Mouse (Mus musculus) hindbrain, embryonic 14.5 days (tissue): Measurements from ENCODE around the gene Csrnp3. TPM values are rescaled to one million over a fixed set of nuclear protein-coding genes. Genes with fewer than 3 reads are reported as not detected.
"Not testable (repeated sequence)": the region's sequence is repeated elsewhere in the genome, so short reads cannot be mapped to it uniquely, and the experiment has no call there.

Experiments used
- ATAC-seq: fragments of 200-750 bp; cut with Nextera tagmentation; 2 replicates; pipeline ENCODE4 v1.8.0; 2017; ENCODE audit warnings: moderate number of reproducible peaks, mild to moderate bottlenecking, moderate TSS enrichment, moderate library complexity; ENCODE audit not compliant: low FRiP score
- DNase-seq: peaks from one replicate; pipeline ENCODE4 v3.0.0-alpha.2; 2015; ENCODE audit warnings: low spot score
- H3K27ac ChIP-seq: fragments of 300-500 bp; sonication (generic); 2 replicates; pipeline ENCODE4 v1.5.1; 2014; ENCODE audit warnings: mild to moderate bottlenecking, moderate library complexity
- H3K27me3 ChIP-seq: fragments of 300-500 bp; sonication (generic); 2 replicates; pipeline ENCODE4 v1.6.1; 2014; ENCODE audit warnings: mild to moderate bottlenecking, low read length, mixed read lengths; ENCODE audit not compliant: control insufficient read depth, insufficient read depth
- H3K36me3 ChIP-seq: fragments of 300-500 bp; sonication (generic); replicated peaks from 2 replicates; pipeline ENCODE4 v1.6.1; 2014; ENCODE audit not compliant: control insufficient read depth, insufficient read depth
- H3K4me1 ChIP-seq: fragments of 300-500 bp; sonication (generic); replicated peaks from 2 replicates; pipeline ENCODE4 v1.6.1; 2014; ENCODE audit warnings: antibody characterized with exemption, low read length, mixed read lengths; ENCODE audit not compliant: control insufficient read depth, insufficient read depth
- H3K4me2 ChIP-seq: fragments of 300-500 bp; sonication (generic); replicated peaks from 2 replicates; pipeline ENCODE4 v1.6.1; 2014; ENCODE audit warnings: mild to moderate bottlenecking, moderate library complexity
- H3K4me3 ChIP-seq: fragments of 300-500 bp; sonication (generic); replicated peaks from 2 replicates; pipeline ENCODE4 v1.5.1; 2014; ENCODE audit warnings: mild to moderate bottlenecking, low read length
- H3K9ac ChIP-seq: fragments of 300-500 bp; sonication (generic); 2 replicates; pipeline ENCODE4 v1.6.1; 2014
- H3K9me3 ChIP-seq: fragments of 300-500 bp; sonication (generic); 2 replicates; pipeline ENCODE4 v1.6.1; 2016; ENCODE audit warnings: low read length; ENCODE audit not compliant: control insufficient read depth
- WGBS: fragments of 180-500 bp; shearing (Covaris S2); extraction: QIAGEN DNeasy Blood & Tissue Kit; methylation state at CpG from one replicate; pipeline ENCODE4 v1.1.7; 2014; 5-methylcytosine and 5-hydroxymethylcytosine counted together
- polyA plus RNA-seq: library from polyadenylated mRNA; unstranded; fragments of >200 nt; fragmentation: Nextera tagmentation; extraction: Ambion mirVana; gene quantifications from 2 replicates; pipeline ENCODE4 v1.2.1, GENCODE M21; 2014

Gene Csrnp3
- 54.4 and 56.0 TPM in 2 replicates for polyA plus RNA-seq

- H3K9me3 ChIP-seq, result no peaks in the 10 kb centered on the region
- no peaks in the 10 kb centered on the region for H3K27me3 ChIP-seq
- DNase-seq (peak; percentile 80), ATAC-seq (peak; percentile 91)
- peaks cover 15% of the 10 kb centered on the region for H3K4me1 ChIP-seq
- H3K27ac ChIP-seq, result peak within 1 kb of the TSS; percentile 85
- 1% methylated on average over 6 of the region's 6 CpGs for WGBS
- H3K36me3 ChIP-seq, result no peaks in the 10 kb centered on the region
- H3K4me3 ChIP-seq, result peak within 1 kb of the TSS; percentile 47
- peak within 1 kb of the TSS; percentile 67 for H3K9ac ChIP-seq
- peak within 1 kb of the TSS; percentile 79 for H3K4me2 ChIP-seq
Measured at GRCm38 (mm10) chr2:65845551-65845950, at the start of gene Csrnp3. Gene Csrnp3 (plus strand): TSS chr2:65845767.

GRCm38 (mm10) chr2:65801054-65801709 lies 44.4 kb upstream of the Csrnp3 start:
- H3K4me1 ChIP-seq, result no peaks in the 10 kb centered on the region
- 0 out of 2 replicates have a peak, but pooled peaks cover 3% of the 10 kb centered on the region for H3K9me3 ChIP-seq
- no peak overlapping the region for H3K4me2 ChIP-seq
- H3K4me3 ChIP-seq, result no peak overlapping the region
- DNase-seq (no peak), ATAC-seq (no peak)
- 82% methylated on average over 1 of the region's 1 CpGs for WGBS
- H3K9ac ChIP-seq, result no peak overlapping the region
- no peaks in the 10 kb centered on the region for H3K36me3 ChIP-seq
- H3K27me3 ChIP-seq, result no peaks in the 10 kb centered on the region
- H3K27ac ChIP-seq, result no peak overlapping the region

- DNase-seq (no peak), ATAC-seq (no peak)
- Histone ChIP-seq H3K9me3 (no peaks in the 10 kb centered on the region), H3K36me3 (no peaks in the 10 kb centered on the region), H3K4me2 (no peak overlapping the region), H3K27ac (no peak overlapping the region), H3K9ac (no peak overlapping the region), H3K4me1 (no peaks in the 10 kb centered on the region), H3K27me3 (no peaks in the 10 kb centered on the region), H3K4me3 (no peak overlapping the region)
- WGBS, result 92% methylated on average over 6 of the region's 6 CpGs
Measured at GRCm38 (mm10) chr2:65806556-65806955, 39.0 kb upstream of the Csrnp3 start.

- WGBS, result 84% methylated on average over 6 of the region's 6 CpGs
- not testable (repeated sequence) for H3K9ac ChIP-seq, DNase-seq, H3K4me2 ChIP-seq, H3K4me3 ChIP-seq, H3K4me1 ChIP-seq, H3K27me3 ChIP-seq, H3K9me3 ChIP-seq, H3K27ac ChIP-seq, ATAC-seq, H3K36me3 ChIP-seq
Measured at GRCm38 (mm10) chr2:65811203-65811602, 34.4 kb upstream of the Csrnp3 start.

GRCm38 (mm10) chr2:65818080-65818796 lies 27.3 kb upstream of the Csrnp3 start:
- H3K9ac ChIP-seq, result peak overlapping the region; percentile 40; the same call in 1 of the 2 replicates
- peak overlapping the region; percentile 81 for H3K27ac ChIP-seq
- peak overlapping the region; percentile 17 for H3K4me3 ChIP-seq
- 46% methylated on average over 20 of the region's 20 CpGs for WGBS
- H3K4me1 ChIP-seq, result peaks cover 6% of the 10 kb centered on the region; the same call in 1 of the 2 replicates
- no peaks in the 10 kb centered on the region for H3K27me3 ChIP-seq
- peak; percentile 67 for DNase-seq
- no peaks in the 10 kb centered on the region for H3K9me3 ChIP-seq
- no peaks in the 10 kb centered on the region for H3K36me3 ChIP-seq
- peak; percentile 82; the same call in 1 of the 2 replicates for ATAC-seq
- peak overlapping the region; percentile 39 for H3K4me2 ChIP-seq

- no peak for ATAC-seq
- DNase-seq, result no peak
- 99% methylated on average over 4 of the region's 4 CpGs for WGBS
- Histone ChIP-seq H3K4me1 (peaks cover 6% of the 10 kb centered on the region; the same call in 1 of the 2 replicates), H3K36me3 (no peaks in the 10 kb centered on the region), H3K4me3 (no peak overlapping the region), H3K4me2 (no peak overlapping the region), H3K27me3 (no peaks in the 10 kb centered on the region), H3K9ac (no peak overlapping the region), H3K27ac (no peak overlapping the region), H3K9me3 (no peaks in the 10 kb centered on the region)
Measured at GRCm38 (mm10) chr2:65820114-65820769, 25.3 kb upstream of the Csrnp3 start.

- no peaks in the 10 kb centered on the region for H3K27me3 ChIP-seq
- ATAC-seq (no peak), DNase-seq (no peak)
- no peak overlapping the region for H3K4me2 ChIP-seq
- H3K4me3 ChIP-seq, result no peak overlapping the region
- no peaks in the 10 kb centered on the region for H3K4me1 ChIP-seq
- H3K36me3 ChIP-seq, result no peaks in the 10 kb centered on the region
- H3K27ac ChIP-seq, result no peak overlapping the region
- no peaks in the 10 kb centered on the region for H3K9me3 ChIP-seq
- no peak overlapping the region for H3K9ac ChIP-seq
- WGBS, result 95% methylated on average over 2 of the region's 2 CpGs
Measured at GRCm38 (mm10) chr2:65826314-65826713, 19.3 kb upstream of the Csrnp3 start.

GRCm38 (mm10) chr2:65826801-65827200 lies 18.8 kb upstream of the Csrnp3 start:
- H3K9me3 ChIP-seq, result no peaks in the 10 kb centered on the region
- H3K4me1 ChIP-seq, result no peaks in the 10 kb centered on the region
- no peak for DNase-seq
- no peak overlapping the region for H3K9ac ChIP-seq
- no peak for ATAC-seq
- H3K36me3 ChIP-seq, result no peaks in the 10 kb centered on the region
- H3K4me2 ChIP-seq, result no peak overlapping the region
- no peaks in the 10 kb centered on the region for H3K27me3 ChIP-seq
- no peak overlapping the region for H3K4me3 ChIP-seq
- no peak overlapping the region for H3K27ac ChIP-seq
- 73% methylated on average over 6 of the region's 6 CpGs for WGBS

GRCm38 (mm10) chr2:65828699-65829098 lies 16.9 kb upstream of the Csrnp3 start:
- WGBS, result 93% methylated on average over 1 of the region's 1 CpGs
- ATAC-seq (no peak), DNase-seq (no peak)
- Histone ChIP-seq H3K4me3 (no peak overlapping the region), H3K4me2 (no peak overlapping the region), H3K4me1 (no peaks in the 10 kb centered on the region), H3K36me3 (no peaks in the 10 kb centered on the region), H3K27me3 (no peaks in the 10 kb centered on the region), H3K9me3 (no peaks in the 10 kb centered on the region), H3K9ac (no peak overlapping the region), H3K27ac (no peak overlapping the region)
